Mouse (Mus musculus) embryo, embryonic 11 days (tissue): ENCODE data around the gene Slpi.
"Not testable (repeated sequence)": the region's sequence is repeated elsewhere in the genome, so short reads cannot be mapped to it uniquely, and the experiment has no call there.

ENCODE experiments used
- DNase-seq: peaks from one replicate; pipeline ENCODE4 v3.0.0-alpha.2; 2015

Slpi gene

DNA sequence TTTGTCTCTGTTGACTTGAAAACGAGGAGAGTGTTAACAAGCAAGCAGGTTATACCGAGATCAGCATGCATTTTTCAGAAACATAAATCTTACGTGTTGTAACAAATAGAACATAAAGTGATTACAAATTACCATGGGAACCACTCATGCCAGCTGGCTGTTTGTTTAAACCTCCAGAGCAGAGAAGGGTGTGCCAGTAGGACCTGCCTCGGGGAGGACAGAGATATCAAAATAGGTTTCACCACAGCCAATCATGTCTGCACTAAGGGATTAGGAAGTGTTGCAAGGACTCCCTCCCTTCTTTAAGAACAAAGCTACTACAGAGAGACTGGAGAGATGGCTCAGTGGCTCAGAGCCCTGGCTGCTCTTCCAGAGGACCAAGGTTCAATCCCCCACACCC is 15.7 kb downstream of the Slpi start:
- no peak for DNase-seq

DNA sequence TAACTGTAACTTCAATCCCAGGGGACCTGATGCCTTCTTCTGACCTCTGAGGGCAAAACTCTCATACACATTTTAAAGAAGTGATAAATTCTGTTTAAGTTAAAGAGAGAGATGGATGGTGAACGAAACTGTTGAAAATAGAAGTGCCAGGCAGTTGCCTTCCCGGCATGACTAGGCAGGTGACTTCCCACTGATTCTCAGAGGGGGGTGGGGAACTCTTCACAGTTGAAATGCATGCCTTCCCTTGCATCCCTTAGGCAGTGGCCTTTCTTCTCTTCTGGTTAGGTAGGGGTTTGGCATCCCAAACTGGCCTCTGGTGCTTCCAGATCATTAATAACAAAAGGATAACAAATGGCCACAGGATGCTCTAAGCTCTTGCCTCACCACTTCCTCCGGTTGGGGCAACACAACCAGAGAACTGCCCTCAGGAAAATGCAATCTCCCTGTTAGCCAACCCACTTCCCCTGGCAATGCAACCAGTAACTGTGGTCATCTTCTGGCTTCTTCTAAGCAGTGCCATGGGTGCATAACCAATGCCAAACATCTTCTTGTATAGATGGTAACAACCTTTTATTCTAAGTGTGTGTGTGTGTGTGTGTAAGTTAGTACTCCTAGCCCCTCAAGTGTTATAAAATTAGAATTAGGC is 16.4 kb downstream of the Slpi start:
- no peak for DNase-seq

DNA sequence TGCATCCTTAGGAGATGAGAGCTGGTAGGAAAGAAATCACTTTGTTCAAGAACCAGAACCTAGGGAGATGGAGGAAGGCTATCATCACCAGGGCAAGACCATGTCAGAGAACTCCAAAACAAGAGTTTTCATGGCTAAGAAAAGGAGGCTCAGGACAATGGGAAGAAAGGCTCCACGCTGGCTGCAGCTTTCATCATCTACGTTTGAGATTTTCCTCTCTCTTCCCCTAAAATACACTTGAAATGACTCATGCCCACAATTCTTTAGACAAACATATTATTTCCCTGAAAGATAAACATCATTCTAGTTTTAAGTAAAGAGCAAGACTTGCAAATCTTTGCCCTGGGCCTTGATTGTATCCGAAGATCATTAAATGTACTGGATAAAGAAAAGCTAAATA is 17.5 kb downstream of the Slpi start:
- no peak for DNase-seq

DNA sequence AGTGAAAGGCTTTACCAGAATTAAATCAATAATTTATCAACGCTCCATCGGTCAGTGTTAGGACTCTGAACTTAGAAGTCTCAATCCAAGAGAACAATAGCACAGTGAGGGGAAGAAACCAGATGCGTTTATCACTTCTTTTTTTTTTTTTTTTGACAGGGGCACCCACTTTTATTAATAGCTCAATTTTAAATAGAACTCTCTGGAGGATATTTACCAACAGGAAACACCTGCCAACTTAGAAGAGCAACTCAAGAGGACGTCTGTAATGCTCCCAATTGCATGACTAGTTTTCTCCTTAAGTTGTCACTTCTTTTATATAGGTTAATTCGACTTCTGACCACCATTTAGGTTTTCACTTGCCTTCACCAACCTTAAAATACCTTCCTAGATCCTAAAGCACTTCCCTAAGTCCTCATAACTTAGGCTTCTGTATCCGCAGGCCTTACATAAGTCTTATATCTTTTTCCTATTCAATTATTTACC is 20.2 kb downstream of the Slpi start:
- no peak for DNase-seq

DNA sequence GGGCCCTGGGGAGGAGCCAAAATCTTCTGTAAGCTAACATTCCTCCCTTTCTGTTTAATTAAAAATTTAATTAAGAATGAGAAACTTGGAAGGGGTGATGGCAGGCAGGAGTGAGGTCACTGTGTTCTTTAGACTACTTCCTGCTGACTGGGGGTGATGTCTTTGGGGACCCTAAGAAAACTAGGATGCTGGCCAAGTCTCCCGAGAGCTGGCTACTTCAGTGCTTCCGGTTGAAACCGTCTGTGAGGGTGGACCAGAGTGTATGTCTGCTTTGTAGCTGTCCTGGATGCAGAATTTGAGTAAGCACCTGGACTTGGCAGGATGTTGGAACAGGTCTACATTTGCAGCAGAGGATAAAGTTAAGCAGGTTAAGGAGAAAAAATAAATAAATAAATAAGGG is 21.9 kb downstream of the Slpi start:
- no peak for DNase-seq

DNA sequence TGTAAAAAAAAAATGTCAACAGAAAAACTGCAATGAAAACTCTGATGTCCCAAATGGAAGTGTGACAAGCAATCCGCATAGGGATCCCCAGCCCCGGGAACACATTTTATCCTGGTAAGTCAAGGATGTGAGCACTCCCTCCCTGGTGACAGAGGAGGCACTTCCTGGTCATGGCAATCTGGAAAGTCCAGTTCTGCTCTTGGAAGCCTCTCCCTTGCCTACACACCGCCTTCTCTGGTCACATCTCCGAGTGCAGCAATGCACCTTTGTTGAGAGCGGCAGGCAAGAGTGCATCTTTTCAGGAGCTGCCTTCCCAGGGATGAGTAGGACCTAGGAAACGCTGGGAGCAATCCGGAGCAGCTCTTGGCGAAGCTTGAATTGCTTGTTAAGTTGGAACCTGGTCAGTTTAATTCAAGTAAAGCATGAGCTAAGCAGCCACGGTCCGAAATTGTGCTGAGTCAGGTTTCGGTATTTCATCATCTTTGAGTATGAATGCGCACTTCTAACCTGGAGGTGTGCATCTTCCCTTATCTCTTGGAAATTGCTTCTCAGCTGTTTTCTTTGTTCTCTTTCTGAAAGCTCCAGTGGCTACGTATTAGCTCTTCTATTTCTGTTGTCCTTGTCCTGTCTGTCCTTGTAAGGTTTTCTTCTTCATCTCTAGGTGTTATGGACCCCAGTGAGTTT is 27.8 kb downstream of the Slpi start:
- DNase-seq: no peak

DNA sequence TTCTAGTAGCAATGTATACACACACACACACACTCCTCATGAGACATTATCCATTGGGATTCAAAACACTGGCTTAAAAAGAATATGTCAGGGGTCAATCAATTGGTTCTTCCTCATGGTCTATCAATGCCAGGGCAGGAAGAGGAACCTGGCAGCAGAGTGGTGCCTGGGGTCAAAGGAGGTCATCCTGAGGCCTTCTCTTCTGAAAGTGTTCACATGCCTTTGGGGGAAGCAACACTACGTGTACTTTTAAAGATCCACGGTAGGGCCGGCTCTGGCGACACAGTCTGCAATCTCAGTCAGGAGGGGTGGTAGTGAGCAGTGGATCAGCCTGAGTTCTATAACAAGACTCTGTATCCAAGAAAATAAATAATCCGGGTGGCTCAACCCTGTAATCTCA is 29.2 kb downstream of the Slpi start:
- no peak for DNase-seq

DNA sequence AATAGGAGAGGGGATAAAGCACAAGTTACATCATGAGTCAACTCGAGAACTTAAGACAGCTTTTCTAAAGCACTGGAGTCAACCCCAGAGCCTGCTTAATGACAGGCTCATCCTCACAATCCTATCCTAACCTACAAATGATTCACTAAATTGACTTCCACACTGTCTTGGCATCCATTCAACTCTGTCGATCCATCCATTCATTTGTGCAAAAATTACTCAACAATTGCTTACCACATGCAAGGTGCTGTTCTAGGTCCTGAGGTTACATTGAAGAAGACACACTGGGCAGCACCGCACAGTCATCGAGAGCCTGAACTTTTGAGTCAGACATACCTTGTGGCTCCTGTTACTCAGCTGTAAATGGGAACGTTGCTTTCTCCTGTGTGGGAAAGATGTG is 29.9 kb downstream of the Slpi start:
- no peak for DNase-seq

DNA sequence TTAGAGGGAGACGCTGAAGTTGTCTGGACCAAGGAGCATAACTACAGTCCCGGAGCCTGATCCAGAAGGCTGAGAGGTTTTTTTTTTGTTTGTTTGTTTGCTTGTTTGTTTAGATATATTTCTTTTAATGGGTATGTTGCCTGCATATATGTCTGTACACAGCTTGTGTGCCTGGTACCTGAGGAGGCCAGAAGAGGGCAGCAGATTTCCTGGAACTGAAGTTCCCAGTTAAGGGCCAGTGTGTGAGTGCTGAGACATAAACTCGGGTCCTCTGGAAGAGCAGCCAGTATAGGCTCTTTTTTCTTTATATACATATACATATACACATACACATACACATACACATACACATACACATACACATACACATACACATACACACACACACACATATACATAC is 30.5 kb downstream of the Slpi start:
- peak; percentile 18 for DNase-seq

DNA sequence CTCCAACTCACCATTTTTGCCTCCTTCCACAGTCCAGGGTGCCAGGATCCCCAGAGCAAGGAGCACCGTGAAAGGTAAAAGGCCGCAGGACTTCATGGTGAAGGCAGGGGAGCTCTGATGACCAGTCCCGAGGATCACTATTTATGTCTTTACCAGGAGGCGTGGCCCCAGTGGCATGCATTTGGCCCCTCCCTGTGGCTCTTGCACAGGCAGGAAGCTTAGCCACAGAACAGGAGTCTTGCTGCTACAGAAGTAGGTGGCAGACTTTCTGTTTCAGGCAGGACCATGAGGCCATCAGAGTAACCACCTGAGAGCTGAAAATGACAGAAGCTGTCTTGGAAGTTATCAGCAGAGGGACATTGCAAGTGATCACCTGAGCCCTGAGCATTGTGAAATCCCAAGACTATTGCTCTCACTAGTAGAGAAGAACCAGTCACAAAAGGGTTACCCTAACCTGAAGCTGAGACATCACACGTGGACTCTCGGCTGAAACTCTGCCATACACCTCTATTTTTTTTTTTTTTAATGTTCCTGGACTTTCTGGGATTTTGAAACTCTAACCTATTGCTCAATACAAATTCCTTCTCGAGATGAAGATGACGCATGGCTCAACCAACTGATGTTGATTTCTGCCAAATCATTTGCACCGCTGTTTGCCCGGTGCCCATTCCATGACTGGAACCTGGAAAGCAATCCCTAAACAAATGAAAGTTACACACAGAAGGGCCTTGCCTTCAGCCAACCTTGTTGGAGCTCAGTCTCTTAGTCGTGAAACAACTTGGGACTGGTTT is 32.5 kb downstream of the Slpi start:
- DNase-seq: no peak

DNA sequence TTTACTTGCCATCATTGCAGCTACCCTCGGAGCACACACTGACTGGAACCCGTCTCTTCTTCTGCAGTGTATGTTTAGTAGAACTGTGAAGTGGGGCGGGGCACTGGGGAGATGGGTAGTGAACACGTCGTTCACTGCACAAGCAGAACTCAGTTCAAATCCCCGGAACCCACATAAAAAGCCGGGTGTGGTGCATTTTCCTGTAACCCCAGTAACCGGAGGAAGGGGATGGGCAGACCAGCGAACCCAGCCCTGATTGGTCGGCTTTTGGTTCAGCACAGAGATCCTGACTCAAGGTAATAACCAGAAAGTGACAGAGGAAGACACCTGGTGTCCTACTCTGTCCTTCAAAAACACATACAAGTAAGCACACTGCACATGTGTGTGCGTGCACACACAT is 35.5 kb downstream of the Slpi start:
- no peak for DNase-seq

DNA sequence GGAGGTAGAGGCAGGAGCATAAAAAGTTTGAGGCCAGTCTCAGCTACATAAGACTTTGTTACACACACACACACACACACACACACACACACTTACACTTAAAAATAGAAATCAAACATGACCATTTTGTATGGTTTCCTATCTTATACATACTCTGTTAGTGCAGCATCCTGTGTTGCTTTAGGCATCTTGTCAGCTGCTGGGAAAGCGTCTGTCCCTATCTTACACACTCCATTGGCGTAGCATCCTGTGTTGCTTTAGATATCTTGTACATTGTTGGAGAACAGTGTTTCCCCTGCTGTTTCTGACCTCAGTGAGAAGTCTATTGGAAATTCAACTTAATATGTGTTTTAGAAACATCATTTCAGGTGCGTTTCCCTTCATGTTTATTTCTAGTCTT is 36.2 kb downstream of the Slpi start:
- DNase-seq: no peak

DNA sequence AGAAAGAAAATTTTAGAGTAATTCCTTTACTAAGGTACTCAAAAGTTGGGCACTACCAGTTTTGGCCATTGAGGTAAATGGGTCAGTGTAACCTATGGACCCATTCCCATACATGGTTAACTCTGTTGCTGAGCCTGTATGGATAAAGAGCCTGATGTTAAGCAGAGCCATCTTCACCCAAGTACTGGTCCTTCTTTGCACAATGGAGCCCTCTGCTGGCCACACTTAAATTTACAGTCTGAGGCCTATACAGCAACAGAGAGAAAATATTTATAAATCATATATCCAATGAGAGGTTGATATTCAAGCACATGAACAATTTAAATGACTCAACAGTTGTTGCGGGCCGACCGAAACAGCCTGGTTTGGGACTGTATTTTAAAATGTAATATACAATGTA is 39.9 kb downstream of the Slpi start:
- peak; percentile 35 for DNase-seq

DNA sequence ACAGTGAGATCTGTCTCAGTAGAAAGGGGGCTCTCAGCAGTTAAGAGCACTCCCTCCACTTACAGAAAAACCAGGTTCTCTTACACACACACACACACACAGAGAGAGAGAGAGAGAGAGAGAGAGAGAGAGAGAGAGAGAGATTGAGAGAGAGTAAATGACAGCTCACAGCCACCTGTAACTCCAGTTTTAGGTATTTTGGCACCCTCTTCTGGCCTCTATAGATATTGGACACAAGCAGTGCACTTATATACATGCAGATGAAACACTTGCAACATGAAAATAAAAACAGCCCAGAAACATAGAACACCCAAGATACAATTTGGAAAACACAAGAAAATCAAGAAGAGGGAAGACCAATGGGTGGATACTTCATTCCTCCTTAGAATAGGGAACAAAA is 41.2 kb downstream of the Slpi start:
- not testable (repeated sequence) for DNase-seq

DNA sequence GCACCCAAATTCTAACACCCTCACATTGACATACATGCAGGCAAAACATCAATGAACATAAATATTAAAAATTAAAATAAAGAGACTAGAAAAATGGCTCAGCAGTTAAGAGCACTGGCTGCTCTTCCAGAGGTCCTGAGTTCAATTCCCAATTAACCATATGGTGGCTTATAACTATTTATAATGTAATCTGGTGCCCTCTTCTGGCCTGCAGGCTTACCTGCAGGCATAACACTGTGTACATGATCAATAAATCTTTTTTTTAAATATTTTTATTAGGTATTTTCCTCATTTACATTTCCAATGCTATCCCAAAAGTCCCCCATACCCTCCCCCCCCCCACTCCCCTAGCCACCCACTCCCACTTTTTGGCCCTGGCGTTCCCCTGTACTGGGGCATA is 45.2 kb downstream of the Slpi start:
- not testable (repeated sequence) for DNase-seq

DNA sequence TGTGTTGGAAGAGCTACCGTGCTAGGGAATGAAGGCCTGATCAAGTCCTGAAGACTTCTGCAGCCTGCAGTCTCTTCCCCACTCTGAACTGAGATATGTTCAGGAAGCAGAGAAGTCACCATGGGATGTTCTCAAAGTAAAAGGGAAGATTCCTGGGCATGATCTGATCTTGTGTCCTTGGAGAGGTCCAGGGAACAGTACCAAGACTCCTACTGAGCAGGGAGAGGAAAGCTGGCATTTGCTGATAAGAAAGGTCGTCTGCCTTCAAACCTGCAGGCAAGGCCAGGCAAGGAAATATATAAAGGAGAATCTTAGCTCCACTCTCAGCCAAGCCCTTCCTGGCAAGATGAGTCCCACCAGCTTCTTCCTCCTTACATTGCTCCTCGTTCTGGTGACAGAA is 56.5 kb downstream of the Slpi start, which contains the start of gene Svs5:
Svs5 (plus strand) TSS at position 301 of the 400 bp plus-strand sequence.
- not testable (repeated sequence) for DNase-seq

DNA sequence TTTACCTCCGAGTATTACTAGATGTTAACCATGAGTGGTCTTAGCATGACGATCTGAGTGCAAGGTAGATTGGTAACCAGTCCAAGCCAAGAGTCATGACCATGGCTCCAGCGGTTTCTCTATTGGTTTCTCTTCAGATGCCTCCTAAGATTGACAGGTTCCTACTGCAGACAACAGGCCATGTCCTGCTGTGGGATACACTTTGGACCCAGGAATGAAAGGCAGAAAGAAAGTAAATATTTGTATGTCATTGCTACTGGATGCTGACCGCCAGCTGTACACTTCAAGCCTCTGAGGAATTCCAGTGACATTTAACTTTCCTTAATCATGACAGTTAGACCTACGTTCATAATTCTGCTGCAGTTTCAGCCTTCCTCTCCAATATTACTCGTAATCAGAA is 67.9 kb downstream of the Slpi start:
- DNase-seq: no peak

DNA sequence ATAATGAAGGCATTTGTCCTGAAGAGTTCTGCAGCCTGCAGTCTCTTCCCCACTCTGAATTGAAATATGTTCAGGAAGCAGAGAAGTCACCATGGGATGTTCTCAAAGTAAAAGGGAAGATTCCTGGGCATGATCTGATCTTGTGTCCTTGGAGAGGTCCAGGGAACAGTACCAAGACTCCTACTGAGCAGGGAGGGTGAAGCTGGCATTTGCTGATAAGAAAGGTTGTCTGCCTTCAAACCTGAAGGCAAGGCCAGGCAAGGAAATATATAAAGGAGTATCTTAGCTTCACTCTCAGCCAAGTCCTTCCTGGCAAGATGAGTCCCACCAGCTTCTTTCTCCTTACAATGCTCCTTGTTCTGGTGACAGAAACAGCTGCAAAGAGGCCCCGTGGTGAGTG is 72.4 kb downstream of the Slpi start, which contains the start of gene Svs6:
Svs6 (plus strand) TSS at position 301 of the 400 bp plus-strand sequence.
- DNase-seq: not testable (repeated sequence)

DNA sequence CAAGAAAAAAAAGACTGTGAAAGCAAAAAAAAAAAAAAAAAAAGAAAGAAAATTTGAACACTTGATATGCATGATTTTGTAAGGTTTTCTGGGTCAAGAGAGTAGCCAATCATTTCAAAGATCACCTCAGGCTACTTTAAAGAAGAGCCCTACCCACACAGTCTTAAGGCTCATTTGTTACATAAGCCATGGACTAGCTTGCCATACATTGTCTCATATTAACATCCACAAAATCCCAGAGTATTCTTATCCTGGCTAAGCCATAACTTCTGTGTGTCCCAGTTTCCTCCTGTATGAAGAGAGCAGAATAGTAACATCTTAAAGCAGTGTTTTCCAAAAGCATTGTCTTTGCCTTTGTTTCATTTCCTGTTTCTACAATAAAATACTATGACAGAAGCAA is 73.4 kb downstream of the Slpi start:
- not testable (repeated sequence) for DNase-seq

DNA sequence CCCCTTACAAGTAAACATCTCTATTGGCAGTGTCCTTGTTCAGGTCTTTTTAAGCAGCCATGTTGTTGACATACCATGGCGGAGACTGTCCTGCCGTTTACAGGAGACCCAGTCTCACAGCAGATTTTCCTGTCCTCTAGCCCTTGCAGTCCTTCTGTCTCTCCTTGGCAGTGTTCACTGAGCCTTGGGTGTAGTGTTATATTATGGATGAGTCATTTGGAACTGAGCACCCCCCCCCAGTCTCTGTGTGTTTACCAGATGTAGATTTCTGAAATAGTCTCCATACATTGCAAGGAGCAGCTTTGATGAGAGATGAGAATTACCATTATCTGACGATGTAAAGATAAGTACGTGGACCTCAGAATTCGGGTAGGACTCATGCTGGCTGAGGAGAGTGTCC is 76.3 kb downstream of the Slpi start:
- no peak for DNase-seq
